Mouse (Mus musculus) ES-E14 (cell line): Measurements from ENCODE around the gene Cog5.

Experiments used
- HCFC1 ChIP-seq: IDR thresholded peaks from 2 replicates; pipeline ENCODE4 v1.6.1; 2012; ENCODE audit warnings: low read length, inconsistent platforms, borderline replicate concordance; ENCODE audit not compliant: insufficient read depth
- ZC3H11A ChIP-seq: IDR thresholded peaks from 2 replicates; pipeline ENCODE4 v1.6.1; 2012; ENCODE audit warnings: low read depth, mild to moderate bottlenecking, inconsistent platforms, low read length, borderline replicate concordance
- ZNF384 ChIP-seq: IDR thresholded peaks from 2 replicates; pipeline ENCODE4 v1.6.1; 2012; ENCODE audit warnings: low read depth, low read length, inconsistent platforms

DNA sequence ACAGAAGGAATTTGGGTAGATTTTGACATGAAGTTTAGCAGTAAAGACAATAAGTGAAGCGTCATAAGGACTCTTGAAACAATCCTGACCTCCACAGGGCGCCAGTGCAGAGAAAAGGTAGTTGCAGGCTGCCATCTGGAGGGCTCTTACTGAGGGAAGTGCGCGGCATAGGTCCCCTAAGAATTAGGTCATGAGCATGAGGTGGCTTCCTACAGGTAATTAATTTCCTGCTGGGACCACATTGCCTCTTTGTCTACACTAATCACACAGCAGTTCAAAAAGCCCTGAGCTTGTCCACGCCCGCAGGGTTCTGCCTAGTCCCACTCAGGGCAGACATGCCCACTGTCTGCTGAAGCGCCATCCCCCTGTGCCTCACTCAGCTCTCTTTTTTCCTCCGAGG lies 242.3 kb downstream of the Cog5 start:
- TF ChIP-seq HCFC1 (no peak), ZNF384 (no peak), ZC3H11A (no peak)
